Mouse (Mus musculus) left cerebral cortex, adult 18-20 months (tissue): Measurements from ENCODE around the gene Kpnb1. TPM values are rescaled to one million over a fixed set of nuclear protein-coding genes. Genes with fewer than 3 reads are reported as not detected.

Source experiments
- DNase-seq, 2 experiments: peaks; one replicate each; pipeline ENCODE4 v3.0.0; 2021 to 2022; ENCODE audit warnings: low spot score in 2 of 2, mixed read lengths in 1 of 2
- total RNA-seq, 2 experiments: library from RNA; stranded (reverse); gene quantifications; 2 replicates each; pipeline ENCODE4 v1.2.3; 2021

Kpnb1 gene
- total RNA-seq, 2 experiments from 2014 or later, result 118 to 121 TPM

GRCm38 (mm10) chr11:97186947-97187763, 526 bp downstream of the Kpnb1 start:
- peak; percentile 96 to 98 for DNase-seq

GRCm38 (mm10) chr11:97185704-97186614, 1.7 kb downstream of the Kpnb1 start:
- no peak for DNase-seq

GRCm38 (mm10) chr11:97184875-97185274, 2.8 kb downstream of the Kpnb1 start:
- no peak for DNase-seq

GRCm38 (mm10) chr11:97182446-97182845, 5.2 kb downstream of the Kpnb1 start:
- no peak for DNase-seq

DNA sequence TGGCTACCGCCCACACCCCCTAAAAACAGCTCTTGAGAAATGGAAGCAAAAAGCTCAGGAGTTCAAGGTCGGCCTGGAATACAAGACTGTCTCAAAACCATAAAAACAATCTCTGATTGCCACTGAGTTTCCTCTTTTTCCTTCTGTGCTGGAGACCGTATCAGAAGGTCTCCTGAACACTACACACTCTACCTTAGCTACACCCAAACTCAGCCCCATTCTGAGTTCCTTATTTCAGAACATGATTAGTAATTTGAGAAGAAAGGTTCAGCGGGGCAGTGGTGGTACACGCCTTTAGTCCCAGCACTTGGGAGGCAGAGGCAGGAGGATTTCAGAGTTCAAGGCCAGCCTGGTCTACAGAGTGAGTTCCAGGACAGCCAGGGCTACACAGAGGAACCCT, 6.6 kb downstream of the Kpnb1 start:
- DNase-seq, result no peak

GRCm38 (mm10) chr11:97178198-97178597, 9.5 kb downstream of the Kpnb1 start:
- no peak for DNase-seq

DNA sequence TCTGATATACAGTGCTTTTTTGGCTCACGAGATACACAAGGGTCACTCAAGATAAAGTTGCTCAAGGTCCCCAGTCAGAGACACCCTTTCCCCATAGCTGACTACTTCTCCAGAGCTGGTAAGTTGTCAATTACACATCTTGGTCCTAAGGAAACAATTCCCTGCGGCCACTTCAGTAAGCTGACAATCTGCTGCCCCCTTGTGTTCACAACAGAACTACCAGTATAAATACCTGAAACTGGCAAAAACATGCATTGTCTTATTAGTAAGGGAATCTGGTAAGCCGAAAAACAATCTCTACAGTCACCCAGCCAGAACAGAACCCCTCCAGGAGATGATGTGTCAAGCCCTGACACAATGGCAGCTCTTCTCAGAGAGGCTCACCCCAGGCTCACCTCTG, 10.8 kb downstream of the Kpnb1 start:
- DNase-seq, result peak; percentile 45 to 58

DNA sequence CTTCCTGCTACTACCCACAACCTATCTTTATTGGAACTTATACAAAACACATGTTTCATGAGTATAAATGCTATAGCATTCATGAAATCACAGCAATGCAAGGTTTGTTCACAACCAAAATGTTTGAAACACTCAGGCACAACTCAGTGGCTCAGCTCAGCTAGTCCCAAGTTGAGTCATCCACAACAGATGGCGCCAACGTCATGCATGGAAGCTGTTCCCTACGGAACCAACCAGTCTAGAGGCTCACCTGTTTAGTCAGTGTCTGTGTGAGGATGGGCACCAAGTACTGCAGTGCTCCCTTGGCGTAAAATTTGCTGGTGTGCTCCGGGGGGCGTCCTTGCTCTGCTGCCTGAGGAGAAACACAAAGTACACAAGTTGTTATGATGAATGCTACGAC, 12.2 kb downstream of the Kpnb1 start:
- peak; percentile 47 to 53 for DNase-seq

DNA sequence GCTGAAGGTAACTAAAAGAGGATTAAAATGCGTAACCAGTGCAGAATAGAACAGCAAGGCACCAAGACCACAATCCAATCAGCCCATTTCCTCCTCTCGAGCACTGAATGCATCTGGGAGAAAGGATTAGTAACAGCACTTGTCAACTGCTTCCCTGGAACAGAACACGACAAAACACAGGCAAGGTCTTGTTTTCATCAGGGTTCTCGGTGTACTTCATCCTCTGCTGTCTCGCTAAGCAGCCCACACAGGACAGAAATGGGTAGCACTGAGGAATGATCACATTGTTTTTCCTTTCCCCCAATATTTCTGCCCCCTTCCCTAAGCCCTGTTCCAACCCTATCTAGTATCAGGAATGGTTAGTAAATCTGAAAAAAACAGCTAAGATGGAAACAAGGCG, 27.3 kb downstream of the Kpnb1 start:
- no peak for DNase-seq

DNA sequence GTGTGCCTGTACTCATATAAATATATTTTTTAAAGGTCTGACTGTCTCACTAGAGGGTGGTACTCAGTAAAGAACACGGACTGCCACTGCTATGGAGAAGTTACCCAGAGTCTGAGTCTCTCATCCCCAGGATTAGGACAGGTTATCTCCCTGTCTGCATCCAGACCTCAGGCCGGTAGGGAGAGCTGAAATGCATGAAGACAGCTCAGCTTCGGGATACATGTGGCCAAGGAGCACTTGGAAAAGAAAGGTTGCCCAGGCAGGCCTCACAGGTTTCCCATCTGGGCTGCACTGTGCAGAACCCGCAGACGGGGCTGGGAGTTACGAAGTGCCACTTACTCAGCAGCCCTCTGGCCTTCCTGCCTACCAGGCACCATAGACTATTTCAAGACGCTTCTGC, 30.7 kb downstream of the Kpnb1 start:
- DNase-seq, result no peak

DNA sequence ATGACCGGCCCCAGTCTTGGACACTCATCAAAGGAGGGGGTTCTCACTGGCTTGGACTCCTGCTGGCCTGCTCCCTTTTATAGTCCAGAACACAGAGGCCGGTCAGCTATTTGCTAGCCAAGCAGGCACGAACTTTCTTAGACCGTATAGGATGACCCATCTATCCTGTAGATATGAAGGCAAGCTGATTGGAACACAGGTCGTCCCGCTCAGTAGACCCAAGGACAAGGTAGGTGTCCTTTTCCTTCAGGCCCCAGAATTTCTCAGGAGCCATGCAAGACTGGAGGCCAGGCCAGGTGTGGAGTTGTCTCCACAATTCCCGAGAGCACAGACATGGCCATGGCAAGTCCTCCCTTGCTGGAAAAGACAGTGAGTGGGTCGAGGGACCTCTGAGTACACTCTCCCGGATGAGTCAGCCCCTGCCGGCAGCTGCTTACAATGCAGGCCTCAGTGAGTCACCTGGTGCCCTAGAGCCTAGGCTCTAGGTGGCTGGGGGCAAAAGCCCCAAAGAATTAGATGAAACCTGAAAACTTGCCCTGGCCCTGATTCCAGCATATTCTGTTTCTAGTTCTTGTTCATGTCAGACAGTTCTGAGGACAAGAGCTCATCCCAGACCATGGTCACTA, 34.9 kb downstream of the Kpnb1 start:
- no peak for DNase-seq

DNA sequence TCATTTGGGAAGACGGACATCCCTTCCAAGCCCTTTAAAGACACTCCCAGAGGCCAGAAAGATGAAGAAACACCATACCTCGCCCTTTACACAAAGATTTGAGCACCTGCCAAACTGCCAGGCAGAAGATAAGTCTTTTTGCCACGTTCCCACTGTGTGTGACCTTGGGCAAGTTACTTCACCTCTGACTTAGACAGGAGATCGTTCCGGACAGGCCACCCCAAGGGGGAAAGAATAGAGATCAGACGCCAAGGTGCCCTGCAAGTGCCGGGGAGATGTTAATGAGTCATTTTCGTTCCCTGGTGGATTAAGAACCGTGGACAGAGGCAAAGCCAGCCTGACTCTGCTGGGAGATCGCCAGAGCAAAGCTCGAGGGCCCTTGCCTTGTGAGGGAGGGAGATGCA, 35.7 kb downstream of the Kpnb1 start:
- no peak for DNase-seq

GRCm38 (mm10) chr11:97151343-97151801, 36.3 kb downstream of the Kpnb1 start, which contains the start of gene Tbkbp1:
Gene Tbkbp1, minus strand, starts transcription at chr11:97151495.
- DNase-seq, result peak; percentile 38 to 48

DNA sequence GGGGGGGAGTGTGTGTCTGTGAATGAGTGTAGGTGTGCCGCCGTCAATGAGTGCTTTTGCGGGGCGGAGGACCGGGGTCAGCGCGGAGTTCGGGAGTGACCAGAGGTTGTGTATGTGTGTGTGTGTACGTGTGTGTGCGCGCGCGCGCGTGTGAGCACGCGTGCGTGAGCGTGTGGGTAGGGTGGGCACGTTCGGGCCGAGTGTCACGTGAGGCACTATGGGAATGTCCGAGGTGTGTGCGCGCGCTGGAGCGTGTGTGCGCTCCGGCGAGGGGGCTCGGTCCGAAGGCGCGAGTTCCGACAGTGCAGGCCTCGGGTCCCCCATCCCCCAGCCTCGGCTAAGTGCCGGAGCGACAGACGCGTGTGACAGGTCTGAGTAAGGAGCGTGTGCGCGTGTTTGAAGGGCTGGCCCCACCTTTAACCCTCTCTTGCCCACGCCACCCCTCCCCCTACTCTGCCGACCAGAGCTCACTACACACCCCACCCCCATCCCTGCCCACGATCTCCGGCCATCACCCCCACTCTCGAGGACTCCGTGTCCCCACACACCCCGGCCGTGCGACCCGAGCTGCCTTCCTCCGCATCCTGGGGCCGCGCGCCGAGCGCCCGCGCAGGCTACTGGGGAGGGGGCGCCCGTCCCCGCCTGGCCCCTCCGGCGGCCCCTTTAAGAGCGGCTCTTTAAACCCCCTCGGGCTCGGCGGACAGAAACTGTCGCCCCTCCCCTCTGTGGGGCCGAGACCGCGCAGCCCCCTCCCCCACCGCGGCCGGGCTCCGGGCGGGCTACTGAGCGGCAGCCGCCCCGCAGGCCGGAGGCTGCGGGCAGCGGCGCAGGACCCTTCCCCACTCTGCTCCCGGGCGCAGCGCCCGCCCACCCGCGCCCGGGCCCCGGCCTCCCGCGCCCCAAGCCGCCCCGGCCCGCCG, 37.0 kb downstream of the Kpnb1 start:
- peak; percentile 49 to 57 for DNase-seq

GRCm38 (mm10) chr11:97149995-97150410, 37.7 kb downstream of the Kpnb1 start:
- DNase-seq, result no peak

DNA sequence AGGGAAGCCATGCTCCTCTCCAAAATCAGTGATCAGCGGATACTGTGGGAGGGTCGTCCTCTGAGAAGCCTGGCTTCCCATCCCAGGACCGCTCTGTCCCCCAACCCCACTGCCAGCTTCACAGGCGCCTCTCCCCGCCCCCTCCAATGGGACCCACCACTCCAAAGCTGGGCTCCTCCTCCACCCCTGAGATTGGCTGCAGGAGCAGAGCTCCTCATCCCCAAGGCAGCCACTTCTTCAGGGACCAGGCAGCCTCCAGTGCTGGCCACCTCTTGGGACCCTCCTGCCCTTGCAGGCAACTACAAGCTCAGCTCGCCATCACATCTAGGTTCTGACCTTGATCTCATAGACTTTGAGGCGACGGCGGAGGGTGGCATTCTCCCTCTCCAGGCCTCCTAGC, 38.7 kb downstream of the Kpnb1 start:
- no peak for DNase-seq

- no peak for DNase-seq
These were observed 39.1 kb downstream of the Kpnb1 start for GRCm38 (mm10) chr11:97148591-97148990.

GRCm38 (mm10) chr11:97147333-97147732, 40.3 kb downstream of the Kpnb1 start:
- no peak for DNase-seq

DNA sequence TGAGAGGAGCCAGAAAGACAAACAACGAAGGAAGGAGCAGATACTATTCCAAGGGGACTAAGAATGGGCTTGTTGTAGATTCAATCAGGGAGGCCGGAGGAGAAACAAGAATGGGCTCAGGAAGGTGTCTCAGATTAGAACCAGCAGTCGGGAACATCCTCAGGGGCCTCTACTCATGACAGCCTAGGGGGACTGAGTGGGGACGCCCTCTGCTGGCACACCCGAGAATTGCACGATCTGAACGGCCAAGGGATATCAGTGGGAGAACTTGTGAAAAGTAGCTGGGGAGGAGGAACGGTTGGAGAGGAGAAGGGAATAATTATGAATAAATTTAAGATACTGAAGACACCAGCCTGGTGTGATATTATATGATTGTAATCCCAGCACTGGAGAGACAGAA, 41.0 kb downstream of the Kpnb1 start:
- DNase-seq, result peak; percentile 83 to 89

DNA sequence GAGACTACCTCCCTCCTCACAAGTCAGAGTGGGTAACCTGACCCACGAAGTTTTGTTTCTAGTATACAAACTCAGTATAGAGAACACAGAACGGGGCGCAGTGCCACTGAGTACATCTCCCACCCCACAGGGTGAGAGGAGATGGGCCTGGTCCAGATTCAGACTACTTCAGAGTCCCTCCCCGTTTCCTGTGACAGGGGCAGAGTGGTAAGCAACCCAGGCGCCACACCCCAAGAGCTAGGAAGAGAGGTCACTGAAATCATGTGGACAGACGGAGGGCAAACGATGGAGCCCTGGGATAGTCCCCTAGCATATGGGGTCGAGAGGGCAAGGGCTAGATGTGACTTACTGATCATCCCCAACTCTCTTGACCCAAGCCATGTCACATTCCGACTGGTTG, 41.7 kb downstream of the Kpnb1 start:
- DNase-seq, result no peak
